Mouse (Mus musculus): ENCODE data around the gene Tfeb. TPM values are rescaled to one million over a fixed set of nuclear protein-coding genes. Genes with fewer than 3 reads are reported as not detected.

The Tfeb gene
- polyA plus RNA-seq (2012; rRNA removed) = 20.4 and 23.6 TPM in 2 replicates

DNA sequence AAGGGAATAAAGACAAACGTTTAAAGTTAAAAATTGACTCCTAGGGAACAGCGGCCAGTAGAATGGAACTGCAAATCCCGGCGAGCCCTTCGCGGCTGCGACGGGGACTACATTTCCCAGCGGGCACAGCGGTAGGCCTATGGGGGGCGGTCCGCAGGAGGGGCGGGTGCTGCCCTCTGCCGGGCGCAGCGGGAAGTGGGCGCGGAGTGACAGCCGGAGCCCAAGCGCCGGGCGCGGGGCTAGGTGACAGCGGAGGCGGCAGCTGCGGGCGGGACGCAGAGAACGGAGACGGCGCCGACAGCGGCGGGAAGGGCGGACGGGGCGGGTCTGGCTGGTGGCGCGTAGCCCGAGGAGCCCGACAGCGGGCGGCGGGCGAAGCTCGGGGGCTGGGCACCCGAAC, at the start of gene Tfeb:
TSS of gene Tfeb (plus strand) at position 175 of the 400 bp plus-strand sequence.

GRCm38 (mm10) chr17:47688344-47688607, 48.6 kb upstream of the Tfeb start, which contains the start of gene Tomm6:
Gene Tomm6 (minus strand): TSS chr17:47688386.

GRCm38 (mm10) chr17:47688608-47689575, 47.9 kb upstream of the Tfeb start, which contains the start of gene Frs3:
Gene Frs3 (plus strand): TSS chr17:47689030.

GRCm38 (mm10) chr17:47694442-47694502, 42.6 kb upstream of the Tfeb start, which contains the start of gene Gm21981:
Gene Gm21981 (minus strand): TSS chr17:47694455.

GRCm38 (mm10) chr17:47694503-47695336, 42.1 kb upstream of the Tfeb start, which contains the start of gene Prickle4:
Gene Prickle4 (minus strand): TSS chr17:47694736.

DNA sequence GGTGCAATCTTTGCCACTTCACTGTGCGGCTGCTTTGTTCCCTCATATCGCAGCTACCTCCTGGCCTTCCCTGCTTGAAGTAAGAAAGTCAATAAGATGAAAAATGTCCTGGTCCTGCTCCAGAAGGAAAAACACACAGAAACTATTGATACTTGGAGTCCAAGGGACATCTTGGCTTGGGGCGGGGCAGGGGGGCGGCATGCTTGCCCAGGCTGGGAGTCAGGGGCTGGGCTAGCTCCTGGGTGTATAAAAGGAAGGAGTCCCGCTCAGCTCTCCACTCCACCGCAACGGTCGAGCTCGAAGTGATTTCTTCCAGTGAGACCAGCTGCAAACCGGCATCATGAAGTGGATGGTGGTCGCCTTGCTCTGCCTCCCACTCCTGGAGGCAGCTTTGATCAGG, 10.3 kb upstream of the Tfeb start, which contains the start of gene Pgc:
TSS of gene Pgc (plus strand) at position 277 of the 400 bp plus-strand sequence.

GRCm38 (mm10) chr17:47834482-47834767, 97.6 kb downstream of the Tfeb start, which contains the start of gene Mdfi:
Gene Mdfi (minus strand): TSS chr17:47834691.

Other genes with a start within 250 kb of the Tfeb start
- 6.8 and 7.3 TPM in 2 replicates for gene Taf8, start 234.7 kb upstream of the Tfeb start, polyA plus RNA-seq (2012; rRNA removed)
- gene Ccnd3, start 232.0 kb upstream of the Tfeb start, polyA plus RNA-seq (2012; rRNA removed) = 51.5 and 103 TPM in 2 replicates
- gene Bysl, start 125.5 kb upstream of the Tfeb start, polyA plus RNA-seq (2012; rRNA removed) = 4.2 and 4.4 TPM in 2 replicates
- gene Med20, start 125.4 kb upstream of the Tfeb start, polyA plus RNA-seq (2012; rRNA removed) = 6.1 and 7.6 TPM in 2 replicates
- 0.04 and 0.37 TPM in 2 replicates for gene Gm20517, start 125.4 kb upstream of the Tfeb start, polyA plus RNA-seq (2012; rRNA removed)
- gene Usp49, start 106.3 kb upstream of the Tfeb start, polyA plus RNA-seq (2012; rRNA removed) = 2.7 and 2.9 TPM in 2 replicates
- gene Tomm6, start 48.6 kb upstream of the Tfeb start, polyA plus RNA-seq (2012; rRNA removed) = 62.9 and 80.1 TPM in 2 replicates
- gene Frs3, start 48.0 kb upstream of the Tfeb start, polyA plus RNA-seq (2012; rRNA removed) = 16.2 and 17.1 TPM in 2 replicates
- 2.3 and 2.6 TPM in 2 replicates for gene Gm21981, start 42.6 kb upstream of the Tfeb start, polyA plus RNA-seq (2012; rRNA removed)
- 23.9 and 37.0 TPM in 2 replicates for gene Prickle4, start 42.3 kb upstream of the Tfeb start, polyA plus RNA-seq (2012; rRNA removed)
- 109,541 and 164,417 TPM in 2 replicates for gene Pgc, start 10.2 kb upstream of the Tfeb start, polyA plus RNA-seq (2012; rRNA removed)
- 38.7 and 47.6 TPM in 2 replicates for gene Mdfi, start 97.7 kb downstream of the Tfeb start, polyA plus RNA-seq (2012; rRNA removed)
- gene Foxp4, start 187.6 kb downstream of the Tfeb start, polyA plus RNA-seq (2012; rRNA removed) = 104 and 106 TPM in 2 replicates

All from stomach, adult 2 months (tissue).